Mouse (Mus musculus): Measurements from ENCODE around the gene Zfp12. TPM values are rescaled to one million over a fixed set of nuclear protein-coding genes. Genes with fewer than 3 reads are reported as not detected.

Zfp12 gene
- polyA plus RNA-seq, 1 experiment from 2014 or later: 22.0 TPM

DNA sequence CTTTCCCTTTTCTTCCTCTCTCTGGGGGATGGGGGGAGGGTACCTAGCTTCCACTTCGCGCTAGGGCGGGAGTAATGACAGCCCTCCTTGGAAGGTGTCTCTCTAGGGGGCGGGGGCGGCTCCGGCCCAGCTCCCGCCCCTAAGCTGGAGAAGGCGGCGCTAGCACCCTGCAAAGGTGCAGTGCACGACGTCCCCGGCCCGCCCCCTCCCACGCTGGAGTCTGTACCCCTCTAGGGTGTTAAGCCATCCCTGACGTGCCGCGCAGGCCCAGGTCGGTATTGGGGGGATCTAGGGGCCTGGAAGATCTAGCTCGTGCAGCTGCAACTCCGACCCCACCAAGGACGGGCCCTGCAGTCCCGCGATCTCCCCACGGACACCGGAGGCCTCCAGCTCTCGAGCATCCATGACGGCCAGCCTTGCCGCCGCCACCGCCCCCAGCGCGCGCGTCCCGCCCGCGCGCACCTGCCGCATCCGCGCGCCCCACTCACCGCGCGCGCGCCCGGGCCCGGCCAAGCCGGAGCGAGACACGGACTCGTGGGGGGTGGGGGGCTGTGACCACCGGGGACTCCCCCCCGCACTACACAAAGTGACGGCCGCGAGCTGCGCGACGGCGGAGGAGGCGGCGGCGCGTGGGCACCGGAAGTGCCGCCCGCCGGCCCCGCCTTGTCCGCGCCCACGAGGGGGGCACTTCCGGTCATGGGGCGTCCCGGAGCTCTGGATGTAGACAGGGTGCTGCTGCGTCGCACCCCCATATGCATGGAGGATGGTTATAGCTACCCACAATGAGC is 34.6 kb downstream of the Zfp12 start, which contains the start of gene Zfp316:
Gene Zfp316, minus strand, starts transcription at position 660 of the 788 bp plus-strand sequence.
- WGBS: under 1% methylated on average over 73 of the region's 79 CpGs
- H3K4me1 ChIP-seq (replicated peaks): peaks cover 48% of the 10 kb centered on the region
- ATAC-seq (ENCODE audit: low read depth): peak; percentile 89

DNA sequence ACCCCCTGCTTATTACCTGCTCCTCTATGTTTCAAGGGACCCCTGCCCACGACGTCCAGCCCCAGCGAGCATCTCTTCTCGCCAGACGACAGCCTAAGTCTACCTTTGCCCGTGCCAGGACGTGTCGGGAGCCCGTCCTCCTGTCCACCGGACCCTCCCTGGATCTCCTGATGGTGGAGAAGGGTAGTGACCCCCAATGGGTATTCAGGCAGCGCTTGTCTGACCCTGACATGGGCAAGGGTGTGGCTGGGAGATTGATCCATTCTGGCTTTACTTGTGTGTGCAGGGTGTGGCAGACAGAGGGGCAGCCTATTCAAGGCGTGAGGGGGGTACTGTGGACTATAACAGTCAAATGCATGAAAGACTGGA is 35.2 kb downstream of the Zfp12 start:
- peak; percentile 51 for ATAC-seq (ENCODE audit: low read depth)
- Histone ChIP-seq H3K4me1 (replicated peaks) (peaks cover 48% of the 10 kb centered on the region), H3K27me3 (no peaks in the 10 kb centered on the region; the same call in 1 of the 2 replicates), H3K4me3 (peak overlapping the region; percentile 87), H3K9ac (peak overlapping the region; percentile 96), H3K27ac (replicated peaks) (peak overlapping the region; percentile 86), H3K36me3 (no peaks in the 10 kb centered on the region), H3K4me2 (peak overlapping the region; percentile 94), H3K9me3 (no peaks in the 10 kb centered on the region)
- WGBS: 5% methylated on average over 12 of the region's 12 CpGs

More for the DNA sequence above, 34.6 kb downstream of the Zfp12 start, which contains the start of gene Zfp316:
- H3K4me2 ChIP-seq: peak within 1 kb of the TSS; percentile 94
- peaks cover 4% of the 10 kb centered on the region for H3K36me3 ChIP-seq
- peak within 1 kb of the TSS; percentile 86 for H3K27ac ChIP-seq (replicated peaks)
- H3K9ac ChIP-seq: peak within 1 kb of the TSS; percentile 96
- peak within 1 kb of the TSS; percentile 87 for H3K4me3 ChIP-seq
- H3K27me3 ChIP-seq: no peaks in the 10 kb centered on the region; the same call in 1 of the 2 replicates
- no peaks in the 10 kb centered on the region for H3K9me3 ChIP-seq

DNA sequence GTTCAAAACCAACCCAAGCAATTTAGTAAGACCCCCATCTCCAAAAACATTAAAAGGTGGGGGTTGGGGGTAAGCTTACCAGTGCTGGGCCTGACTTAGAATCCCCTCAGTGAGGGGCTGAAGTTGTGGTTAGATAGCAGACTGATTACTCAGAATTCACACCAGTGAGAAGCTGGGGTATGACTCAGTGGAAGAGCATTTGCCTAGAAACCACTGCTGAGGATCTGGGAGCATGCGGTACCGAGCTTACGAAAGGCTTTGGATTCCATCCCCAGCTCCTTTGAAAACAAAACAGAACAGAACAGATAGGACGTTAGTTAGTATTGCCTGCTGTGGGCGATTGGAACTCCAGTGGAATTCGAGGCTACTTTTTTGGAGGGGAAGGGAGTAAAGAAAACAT is 36.7 kb downstream of the Zfp12 start:
- peaks cover 38% of the 10 kb centered on the region for H3K4me1 ChIP-seq (replicated peaks)
- no peak for ATAC-seq (ENCODE audit: low read depth)
- no peaks in the 10 kb centered on the region for H3K9me3 ChIP-seq
- no peaks in the 10 kb centered on the region for H3K36me3 ChIP-seq
- H3K4me2 ChIP-seq: no peak overlapping the region
- H3K27me3 ChIP-seq: no peaks in the 10 kb centered on the region; the same call in 1 of the 2 replicates
- no peak overlapping the region for H3K9ac ChIP-seq
- no peak overlapping the region for H3K27ac ChIP-seq (replicated peaks)
- 89% methylated on average over 6 of the region's 6 CpGs for WGBS
- H3K4me3 ChIP-seq: no peak overlapping the region

DNA sequence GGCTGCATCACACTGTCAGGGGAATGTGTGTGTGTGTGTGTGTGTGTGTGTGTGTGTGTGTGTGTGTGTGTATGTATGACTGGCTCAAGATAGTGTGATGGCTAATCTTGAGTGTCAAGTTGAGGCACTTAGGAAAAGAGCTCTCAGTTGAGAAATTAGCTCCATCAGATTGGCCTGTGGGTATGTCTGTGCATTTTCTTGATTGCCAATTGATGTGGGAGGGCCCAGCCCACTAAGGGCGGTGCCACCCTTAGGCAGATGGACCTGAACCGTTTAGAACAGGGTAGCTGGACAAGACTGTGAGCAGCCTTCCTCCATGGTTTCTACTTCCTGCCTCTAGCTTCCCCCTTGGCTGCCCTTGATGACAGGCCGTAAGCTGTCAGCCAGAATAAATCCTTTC is 37.1 kb downstream of the Zfp12 start:
- no peak overlapping the region for H3K9ac ChIP-seq

DNA sequence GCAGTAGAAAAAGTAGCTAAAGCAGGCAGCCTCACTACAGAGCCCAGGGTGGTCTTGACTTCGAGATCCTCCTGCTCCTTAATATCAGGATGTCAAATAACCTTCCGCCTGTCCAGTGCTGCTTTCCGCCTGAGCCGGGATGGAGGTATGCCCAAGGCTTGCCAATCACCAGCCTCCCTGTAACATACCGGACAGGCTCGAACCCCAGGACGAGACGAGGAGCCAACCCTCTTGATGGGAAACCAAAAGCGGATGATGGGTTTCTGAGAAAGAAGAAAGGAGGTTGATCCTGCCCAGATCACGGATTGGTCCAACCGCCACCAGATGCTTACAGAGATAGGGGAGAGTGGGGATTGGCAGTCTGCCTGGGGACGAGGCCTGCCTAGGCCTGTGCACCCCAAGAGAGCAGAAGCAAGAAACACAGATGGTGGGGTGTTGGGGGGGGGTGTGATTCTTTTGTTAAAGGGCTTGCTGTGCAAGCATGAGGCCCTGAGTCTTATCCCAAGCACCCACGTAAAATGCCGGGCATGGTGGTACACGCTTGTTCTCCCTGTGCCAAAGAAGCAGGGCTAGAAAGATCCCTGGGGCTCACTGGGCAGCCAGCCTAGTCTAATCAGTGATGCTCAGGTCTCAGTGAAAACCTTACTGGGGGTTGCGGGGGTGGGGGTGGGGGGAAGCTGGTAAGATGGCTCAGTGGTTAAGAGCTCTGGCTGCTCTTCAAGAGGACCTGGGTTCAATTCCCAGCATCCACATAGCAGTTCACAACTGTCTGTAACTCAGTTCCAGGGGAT is 37.8 kb downstream of the Zfp12 start:
- no peak for ATAC-seq (ENCODE audit: low read depth)
- Histone ChIP-seq H3K9ac (no peak overlapping the region), H3K4me2 (no peak overlapping the region), H3K27ac (replicated peaks) (no peak overlapping the region), H3K27me3 (no peaks in the 10 kb centered on the region; the same call in none of the 2 replicates), H3K36me3 (no peaks in the 10 kb centered on the region), H3K4me3 (no peak overlapping the region), H3K9me3 (no peaks in the 10 kb centered on the region), H3K4me1 (replicated peaks) (peaks cover 28% of the 10 kb centered on the region)
- 86% methylated on average over 16 of the region's 16 CpGs for WGBS

More for the DNA sequence above, 37.1 kb downstream of the Zfp12 start:
- Histone ChIP-seq H3K4me2 (no peak overlapping the region), H3K36me3 (no peaks in the 10 kb centered on the region), H3K27me3 (no peaks in the 10 kb centered on the region; the same call in none of the 2 replicates), H3K9me3 (no peaks in the 10 kb centered on the region), H3K4me3 (no peak overlapping the region), H3K27ac (replicated peaks) (no peak overlapping the region), H3K4me1 (replicated peaks) (peaks cover 34% of the 10 kb centered on the region)
- 73% methylated on average over 3 of the region's 3 CpGs for WGBS
- no peak for ATAC-seq (ENCODE audit: low read depth)

DNA sequence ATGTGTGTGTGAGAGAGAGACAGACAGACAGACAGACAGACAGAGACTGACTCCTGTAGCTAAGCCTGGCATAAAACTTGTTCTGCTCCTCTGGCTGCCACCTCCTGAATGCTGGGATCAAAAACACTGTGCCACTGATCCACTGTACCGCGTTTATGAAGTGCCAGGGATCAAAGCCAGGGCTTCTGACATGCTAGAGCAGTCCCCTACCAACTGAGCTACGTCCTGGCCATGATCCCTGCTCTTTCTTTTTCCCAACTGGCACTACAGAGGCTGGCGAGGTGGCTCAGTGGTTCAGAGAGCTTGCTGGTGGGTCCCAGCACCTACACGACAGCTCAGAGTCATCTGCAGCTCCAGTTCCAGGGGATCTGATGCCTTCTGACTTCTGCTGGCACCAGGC is 40.8 kb downstream of the Zfp12 start:
- Histone ChIP-seq H3K9me3 (no peaks in the 10 kb centered on the region), H3K4me3 (no peak overlapping the region), H3K4me1 (replicated peaks) (peaks cover 6% of the 10 kb centered on the region), H3K4me2 (no peak overlapping the region), H3K27ac (replicated peaks) (no peak overlapping the region), H3K36me3 (no peaks in the 10 kb centered on the region), H3K9ac (no peak overlapping the region), H3K27me3 (peaks cover 7% of the 10 kb centered on the region)
- 51% methylated on average over 5 of the region's 5 CpGs for WGBS
- no peak for ATAC-seq (ENCODE audit: low read depth)

DNA sequence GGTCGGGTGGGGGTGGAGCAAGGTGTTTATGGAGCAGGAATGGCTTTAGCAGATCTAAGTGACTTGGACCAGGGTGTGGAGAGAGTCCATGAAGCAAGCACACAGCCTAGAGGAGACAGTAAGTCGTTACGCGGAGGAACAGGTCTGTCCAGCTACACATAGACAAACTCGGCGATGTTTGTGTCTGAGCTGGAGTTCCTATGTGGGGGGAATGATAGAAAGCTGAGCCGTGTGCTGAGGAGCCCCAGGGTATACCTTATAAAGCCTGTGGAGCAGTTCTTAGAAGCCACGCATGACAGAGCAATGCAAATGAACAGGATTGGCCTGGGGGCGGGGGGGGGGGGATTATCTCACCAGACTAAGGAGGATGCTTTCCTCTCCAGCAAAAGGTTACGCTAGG is 44.3 kb downstream of the Zfp12 start:
- no peak for ATAC-seq (ENCODE audit: low read depth)
- Histone ChIP-seq H3K9ac (no peak overlapping the region), H3K36me3 (no peaks in the 10 kb centered on the region), H3K27ac (replicated peaks) (no peak overlapping the region), H3K4me3 (no peak overlapping the region), H3K4me1 (replicated peaks) (no peaks in the 10 kb centered on the region), H3K27me3 (peaks cover 16% of the 10 kb centered on the region), H3K9me3 (no peaks in the 10 kb centered on the region), H3K4me2 (no peak overlapping the region)
- WGBS: 48% methylated on average over 10 of the region's 10 CpGs

DNA sequence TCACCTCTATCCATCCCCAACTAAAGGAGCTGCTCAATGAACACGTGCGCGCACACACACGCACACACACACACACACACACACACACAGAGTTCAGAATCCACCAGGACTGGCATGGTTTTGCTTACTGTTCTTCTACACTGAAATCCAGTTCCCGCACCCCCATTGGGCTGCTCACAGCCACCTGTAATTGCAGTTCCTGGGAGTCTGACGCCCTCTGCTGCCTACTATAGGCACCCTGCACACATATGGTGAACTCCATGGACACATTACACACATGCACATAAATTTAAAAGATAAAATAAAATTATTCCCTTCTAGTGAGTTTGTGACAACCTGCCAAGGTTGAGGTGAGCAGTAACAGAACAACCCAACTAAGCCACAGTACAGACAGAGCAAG is 49.8 kb downstream of the Zfp12 start:
- H3K27ac ChIP-seq (replicated peaks): no peak overlapping the region
- H3K4me1 ChIP-seq (replicated peaks): peaks cover 12% of the 10 kb centered on the region
- H3K9ac ChIP-seq: no peak overlapping the region
- H3K4me3 ChIP-seq: no peak overlapping the region
- WGBS: 45% methylated on average over 6 of the region's 6 CpGs
- H3K4me2 ChIP-seq: no peak overlapping the region
- no peaks in the 10 kb centered on the region for H3K9me3 ChIP-seq
- 0 out of 2 replicates have a peak, but pooled peaks cover 3% of the 10 kb centered on the region for H3K36me3 ChIP-seq
- peaks cover 62% of the 10 kb centered on the region for H3K27me3 ChIP-seq
- ATAC-seq (ENCODE audit: low read depth): no peak

DNA sequence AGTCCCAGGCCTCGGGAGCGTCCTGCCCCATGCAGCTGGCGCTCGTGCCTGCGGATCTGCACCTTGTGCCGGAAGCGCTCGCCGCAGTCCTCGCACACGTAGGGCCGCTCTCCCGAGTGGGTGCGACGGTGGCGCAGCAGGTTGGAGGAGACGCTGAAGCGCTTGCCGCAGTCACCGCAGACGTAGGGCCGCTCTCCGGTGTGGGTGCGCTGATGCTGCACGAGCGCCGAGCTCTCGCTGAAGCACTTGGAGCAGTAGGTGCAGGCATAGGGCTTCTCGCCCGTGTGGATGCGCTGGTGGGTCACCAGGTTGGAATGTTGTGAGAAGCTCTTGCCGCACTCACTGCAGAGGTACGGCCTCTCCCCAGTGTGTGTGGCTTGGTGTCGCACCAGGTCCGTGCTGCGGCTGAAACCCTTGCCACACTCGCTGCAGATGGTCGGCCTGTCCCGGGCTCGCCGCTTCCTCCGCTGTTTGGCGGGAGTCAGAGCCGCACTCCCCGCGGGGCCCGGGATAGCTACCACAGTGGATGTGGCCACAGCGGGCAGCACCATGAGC is 52.9 kb downstream of the Zfp12 start:
- peak overlapping the region; percentile 39 for H3K4me2 ChIP-seq
- H3K9ac ChIP-seq: peak overlapping the region; percentile 41
- peaks cover 14% of the 10 kb centered on the region for H3K4me1 ChIP-seq (replicated peaks)
- peaks cover 91% of the 10 kb centered on the region for H3K27me3 ChIP-seq
- peak overlapping the region; percentile 21 for H3K4me3 ChIP-seq
- no peaks in the 10 kb centered on the region for H3K9me3 ChIP-seq
- no peak for ATAC-seq (ENCODE audit: low read depth)
- 0 out of 2 replicates have a peak, but pooled peaks cover 3% of the 10 kb centered on the region for H3K36me3 ChIP-seq
- no peak overlapping the region for H3K27ac ChIP-seq (replicated peaks)
- 2% methylated on average over 48 of the region's 48 CpGs for WGBS

DNA sequence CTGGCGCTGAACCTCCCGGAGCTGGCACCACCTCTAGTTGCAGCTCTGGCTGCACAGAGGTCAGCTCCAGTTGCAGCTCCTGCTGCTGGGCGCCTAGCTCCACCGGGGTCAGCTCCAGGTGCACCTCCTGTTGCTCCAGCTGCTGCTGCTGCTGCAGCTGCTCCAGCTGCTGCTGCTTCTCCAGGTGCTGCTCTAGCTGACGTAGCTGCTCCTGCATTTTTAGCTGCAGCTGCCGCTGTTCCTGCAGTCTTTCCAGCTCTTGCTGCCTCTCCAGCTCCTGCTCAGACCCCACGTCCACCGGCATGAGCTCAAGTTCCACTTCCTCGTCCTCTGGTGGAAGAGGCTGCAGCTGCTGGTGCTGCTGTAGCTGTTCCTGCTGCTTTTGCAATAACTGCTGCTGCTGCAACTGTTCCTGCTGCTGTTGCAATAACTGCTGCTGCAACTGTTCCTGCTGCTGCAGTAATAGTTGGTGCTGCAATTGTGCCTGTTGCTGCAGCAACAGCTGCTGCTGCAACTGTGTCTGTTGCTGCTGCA is 53.5 kb downstream of the Zfp12 start:
- Histone ChIP-seq H3K27me3 (peaks cover 93% of the 10 kb centered on the region), H3K4me2 (peak overlapping the region; percentile 39), H3K9me3 (no peaks in the 10 kb centered on the region), H3K27ac (replicated peaks) (no peak overlapping the region), H3K36me3 (0 out of 2 replicates have a peak, but pooled peaks cover 3% of the 10 kb centered on the region), H3K4me1 (replicated peaks) (peaks cover 20% of the 10 kb centered on the region), H3K9ac (no peak overlapping the region), H3K4me3 (peak overlapping the region; percentile 21)
- WGBS: 14% methylated on average over 9 of the region's 9 CpGs
- ATAC-seq (ENCODE audit: low read depth): no peak

DNA sequence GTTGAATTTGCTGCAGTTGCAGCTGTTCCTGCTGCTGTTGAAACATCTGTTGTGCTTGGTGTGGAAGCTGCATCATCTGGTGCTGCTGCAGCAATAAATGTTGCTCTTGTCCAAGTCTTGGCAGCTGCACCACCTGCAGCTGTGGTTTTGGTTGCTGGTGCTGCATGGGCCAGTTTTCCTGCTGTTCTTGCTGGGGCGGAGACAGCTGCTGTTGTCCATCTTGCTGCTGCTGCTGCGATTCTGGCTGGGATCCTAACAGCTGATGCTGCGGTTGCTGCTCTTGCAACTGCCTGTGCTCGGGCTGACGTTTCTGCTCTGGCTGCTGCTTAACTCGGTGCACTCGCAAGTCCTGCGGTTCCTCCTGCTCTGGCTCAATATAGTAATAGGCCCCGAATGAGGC is 54.3 kb downstream of the Zfp12 start:
- H3K36me3 ChIP-seq: 0 out of 2 replicates have a peak, but pooled peaks cover 3% of the 10 kb centered on the region
- no peak overlapping the region for H3K4me2 ChIP-seq
- H3K9ac ChIP-seq: no peak overlapping the region
- peaks cover 25% of the 10 kb centered on the region for H3K4me1 ChIP-seq (replicated peaks)
- 69% methylated on average over 9 of the region's 9 CpGs for WGBS
- no peaks in the 10 kb centered on the region for H3K9me3 ChIP-seq
- no peak overlapping the region for H3K27ac ChIP-seq (replicated peaks)
- no peak overlapping the region for H3K4me3 ChIP-seq
- H3K27me3 ChIP-seq: peaks cover 97% of the 10 kb centered on the region
- no peak for ATAC-seq (ENCODE audit: low read depth)

Data from neural tube, embryonic 13.5 days (tissue).